Mouse (Mus musculus): Measurements from ENCODE around the gene Erbin.
A peak's percentile ranks its signal among the peaks of the same experiment; 100 is the strongest.

The Erbin gene

DNA sequence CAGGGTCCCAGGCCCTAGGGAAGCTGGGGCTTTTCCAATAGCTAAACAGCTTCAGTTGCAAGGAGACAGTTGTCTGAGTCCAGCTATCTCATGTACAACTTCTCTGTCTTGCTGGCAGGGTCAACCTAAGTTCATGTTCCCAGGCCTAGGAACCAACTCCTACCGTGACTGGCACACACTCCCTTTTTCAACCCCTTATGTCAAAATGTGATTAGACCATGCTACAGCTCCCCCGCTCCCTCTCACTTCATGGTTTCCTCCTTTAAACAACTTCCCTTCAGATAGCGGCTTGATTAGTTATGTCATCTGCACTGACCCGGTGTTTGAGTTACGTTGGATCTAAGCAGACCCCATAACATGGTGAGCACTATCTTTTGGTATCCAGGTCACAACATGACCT is 112.8 kb downstream of the Erbin start:
- no peak for DNase-seq (ENCODE audit: low spot score in 2 of 2)

DNA sequence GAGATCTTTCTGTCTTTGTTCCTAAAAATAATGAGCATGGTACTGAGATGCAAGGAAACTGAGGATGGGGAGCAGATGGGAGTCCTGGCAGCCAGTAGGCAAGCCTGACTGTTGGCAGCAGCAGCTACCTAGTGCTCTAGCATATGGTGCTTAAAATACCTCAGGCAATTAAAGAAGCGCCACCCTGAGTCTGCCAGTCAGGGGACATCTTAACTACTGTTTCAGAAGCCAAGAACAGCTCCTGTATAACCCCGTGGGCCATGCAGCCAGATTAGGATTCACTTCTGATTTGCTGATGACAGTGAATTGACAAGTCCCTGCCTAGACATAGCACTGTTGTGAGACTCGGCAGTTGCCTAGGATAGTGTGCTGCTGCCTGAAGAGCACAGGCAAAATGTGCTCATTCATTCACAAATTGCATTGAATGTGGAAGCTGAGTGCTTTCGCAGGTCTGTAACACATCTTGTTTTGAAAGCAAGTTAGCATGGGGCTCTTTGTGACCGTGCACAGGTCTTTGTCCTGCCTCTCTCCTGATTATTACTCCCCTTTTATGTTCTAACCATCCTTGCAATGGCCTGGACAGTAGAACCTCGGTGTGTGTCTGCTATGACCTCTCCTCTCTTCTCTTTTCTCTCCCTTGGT is 114.0 kb downstream of the Erbin start:
- DNase-seq (ENCODE audit: low spot score in 2 of 2): peak; percentile 44 to 47

DNA sequence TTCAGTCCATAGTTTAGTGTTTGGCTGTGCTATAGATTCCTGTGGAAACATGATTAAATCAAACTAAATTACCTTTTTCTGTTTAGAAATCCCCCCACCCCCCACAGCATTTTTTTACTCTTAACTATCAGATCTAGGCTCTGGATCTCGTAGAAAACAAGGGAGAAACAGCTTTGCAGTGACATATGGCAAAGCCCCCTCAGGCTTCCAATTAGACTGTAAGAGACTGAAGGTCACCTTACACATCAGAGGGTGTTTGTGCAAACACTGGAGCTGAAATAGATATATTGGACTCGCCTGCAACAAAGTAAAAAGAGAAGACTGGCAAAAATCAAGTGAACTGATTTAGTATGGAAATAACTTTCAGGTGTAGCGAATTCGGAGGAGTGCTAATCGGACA is 116.6 kb downstream of the Erbin start:
- DNase-seq (ENCODE audit: low spot score in 2 of 2): no peak

GRCm38 (mm10) chr13:103801021-103801420 is 119.3 kb downstream of the Erbin start:
- no peak for DNase-seq (ENCODE audit: low spot score in 2 of 2)

GRCm38 (mm10) chr13:103794688-103795543 is 125.4 kb downstream of the Erbin start:
- DNase-seq (ENCODE audit: low spot score in 2 of 2): no peak

- DNase-seq (ENCODE audit: low spot score in 2 of 2): peak in 1 of 2 experiments; percentile 16
Measured at GRCm38 (mm10) chr13:103779922-103780585, 140.3 kb downstream of the Erbin start.

DNA sequence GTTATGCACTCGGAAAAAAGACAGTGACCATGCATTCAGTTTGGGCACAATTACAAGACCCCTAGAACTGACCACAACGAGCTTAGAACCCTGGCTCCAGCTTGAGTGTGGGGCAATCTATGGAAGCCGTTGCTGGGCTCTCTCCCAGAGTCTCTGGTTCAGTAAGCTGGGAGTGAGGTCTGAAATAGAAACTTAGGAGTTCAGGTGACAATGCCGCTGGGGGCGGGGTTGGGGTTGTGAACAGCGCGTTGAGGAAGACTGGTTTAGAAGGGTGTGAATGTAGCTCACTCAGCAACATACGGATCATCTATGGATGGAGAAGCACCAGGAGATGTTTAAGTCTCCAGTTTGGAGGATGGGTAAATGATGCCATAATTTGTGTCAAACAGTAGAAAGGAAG is 143.2 kb downstream of the Erbin start:
- DNase-seq (ENCODE audit: low spot score in 2 of 2): no peak

GRCm38 (mm10) chr13:103774119-103774757 is 146.1 kb downstream of the Erbin start, which contains the start of gene Srek1:
Srek1 (minus strand) TSS chr13:103774608.
- peak; percentile 87 to 94 for DNase-seq (ENCODE audit: low spot score in 2 of 2)

GRCm38 (mm10) chr13:103773407-103774118 is 146.8 kb downstream of the Erbin start:
- DNase-seq (ENCODE audit: low spot score in 2 of 2): no peak

- no peak for DNase-seq (ENCODE audit: low spot score in 2 of 2)
Measured at GRCm38 (mm10) chr13:103772917-103773316, 147.4 kb downstream of the Erbin start.

DNA sequence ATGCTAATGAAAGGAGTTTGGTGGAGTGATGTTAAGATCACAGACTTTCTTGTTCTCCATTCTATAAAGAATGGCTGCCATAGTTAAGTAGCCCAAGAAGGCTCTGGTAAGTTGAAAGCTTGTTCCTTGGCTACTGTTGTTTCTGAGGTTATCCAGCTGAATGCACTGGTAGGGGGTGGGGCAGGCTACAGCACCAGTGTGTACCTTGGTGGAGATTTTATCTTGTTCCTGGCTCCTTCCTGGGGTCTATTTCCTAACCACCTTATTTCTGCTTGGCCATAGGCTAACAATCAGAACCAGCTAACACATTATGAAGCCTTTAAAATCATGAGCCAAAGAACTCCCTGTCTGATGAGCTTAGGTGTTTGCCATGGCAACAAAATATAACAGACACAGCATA is 149.5 kb downstream of the Erbin start:
- no peak for DNase-seq (ENCODE audit: low spot score in 2 of 2)

Data from frontal cortex, postnatal 14 days (tissue).